Mouse (Mus musculus) left cerebral cortex, adult 18-20 months (tissue): ENCODE results near the gene Unc93b1. TPM values are rescaled to one million over a fixed set of nuclear protein-coding genes. Genes with fewer than 3 reads are reported as not detected.
"Not testable (repeated sequence)": the region's sequence is repeated elsewhere in the genome, so short reads cannot be mapped to it uniquely, and the experiment has no call there.

Source experiments
- DNase-seq, 2 experiments: peaks; one replicate each; pipeline ENCODE4 v3.0.0; 2021 to 2022; ENCODE audit warnings: low spot score in 2 of 2, mixed read lengths in 1 of 2
- total RNA-seq, 2 experiments: library from RNA; stranded (reverse); gene quantifications; 2 replicates each; pipeline ENCODE4 v1.2.3; 2021

Unc93b1 gene
- total RNA-seq, 2 experiments from 2014 or later: 14.6 to 16.6 TPM

DNA sequence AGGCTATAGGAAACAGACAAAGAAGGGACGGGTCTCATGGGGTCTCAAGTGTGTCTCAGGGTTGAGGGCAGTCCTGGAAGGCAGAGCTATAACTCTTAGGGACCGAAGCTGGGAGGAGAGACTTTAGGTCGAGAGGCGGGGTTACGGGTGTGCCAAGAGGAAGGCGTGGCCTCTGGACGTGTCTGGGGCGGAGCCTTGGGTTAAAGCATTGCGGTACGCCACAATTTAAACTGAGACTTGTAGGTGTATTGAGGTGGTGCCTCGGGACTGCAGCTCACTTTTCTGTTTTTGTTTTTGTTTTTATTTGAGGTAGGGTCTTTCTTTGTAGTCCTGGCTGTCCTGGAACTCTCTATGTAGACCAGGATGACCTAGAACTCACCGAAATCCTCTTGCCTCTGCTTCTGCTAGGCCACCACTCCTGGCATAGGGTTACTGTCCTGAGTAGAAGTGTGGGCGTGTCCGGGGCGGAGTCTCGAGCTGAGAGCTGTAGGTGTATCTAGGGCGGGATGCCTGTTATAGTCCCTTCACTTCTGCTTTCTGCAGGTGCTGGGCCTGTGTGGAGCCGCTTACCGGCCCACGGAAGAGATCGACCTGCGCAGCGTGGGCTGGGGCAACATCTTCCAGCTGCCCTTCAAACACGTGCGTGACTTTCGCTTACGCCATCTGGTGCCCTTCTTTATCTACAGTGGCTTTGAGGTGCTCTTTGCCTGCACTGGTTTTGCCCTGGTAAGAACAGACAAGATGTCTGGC lies 8.2 kb downstream of the Unc93b1 start:
- DNase-seq: no peak

GRCm38 (mm10) chr19:3945872-3946564 lies 11.0 kb downstream of the Unc93b1 start:
- no peak for DNase-seq

GRCm38 (mm10) chr19:3946715-3947114 lies 11.7 kb downstream of the Unc93b1 start:
- DNase-seq: peak; percentile 70 to 81

DNA sequence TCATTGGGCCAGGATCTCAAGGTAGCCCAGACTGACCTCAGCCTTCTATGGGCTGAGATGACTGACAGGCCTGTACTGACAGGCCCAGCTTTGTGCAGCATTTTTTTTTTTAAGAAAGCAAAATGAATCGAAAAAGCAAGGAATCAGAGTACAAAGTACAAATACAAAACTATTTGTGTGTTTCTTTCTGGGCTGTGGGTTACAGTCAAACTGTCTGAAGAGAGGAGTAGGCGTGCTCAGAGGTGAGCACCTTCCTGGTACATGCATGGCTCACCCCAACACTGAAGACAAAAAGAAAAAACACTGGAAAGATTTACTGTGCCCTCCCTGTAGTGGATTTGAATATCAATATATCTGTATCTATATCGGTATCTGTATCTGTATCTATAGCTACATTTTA lies 12.8 kb downstream of the Unc93b1 start:
- DNase-seq: no peak

- no peak for DNase-seq
These were observed 13.6 kb downstream of the Unc93b1 start for GRCm38 (mm10) chr19:3948546-3948945.

DNA sequence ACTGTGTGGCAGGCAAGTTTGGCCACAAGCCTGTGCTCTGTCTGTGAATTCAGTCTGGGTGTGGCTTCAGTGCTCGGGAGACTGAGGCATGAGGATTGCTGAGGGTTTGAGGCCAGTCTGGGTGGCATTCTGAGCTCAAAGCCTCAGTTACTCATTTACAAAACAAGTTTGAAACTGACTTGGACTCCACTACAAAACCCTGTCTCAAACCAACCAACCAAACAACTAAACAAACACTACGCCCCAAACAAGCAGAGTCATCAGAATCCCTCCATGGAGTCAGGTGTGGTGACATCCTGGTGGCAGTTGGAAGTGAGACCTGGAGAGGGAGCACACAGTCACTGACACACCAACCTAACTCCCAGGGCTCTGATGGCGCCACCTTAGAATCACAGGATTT lies 15.3 kb downstream of the Unc93b1 start:
- DNase-seq: no peak

- DNase-seq: no peak
These were observed 16.5 kb downstream of the Unc93b1 start for GRCm38 (mm10) chr19:3951461-3951860.

GRCm38 (mm10) chr19:3952099-3952498 lies 17.1 kb downstream of the Unc93b1 start:
- DNase-seq: no peak

DNA sequence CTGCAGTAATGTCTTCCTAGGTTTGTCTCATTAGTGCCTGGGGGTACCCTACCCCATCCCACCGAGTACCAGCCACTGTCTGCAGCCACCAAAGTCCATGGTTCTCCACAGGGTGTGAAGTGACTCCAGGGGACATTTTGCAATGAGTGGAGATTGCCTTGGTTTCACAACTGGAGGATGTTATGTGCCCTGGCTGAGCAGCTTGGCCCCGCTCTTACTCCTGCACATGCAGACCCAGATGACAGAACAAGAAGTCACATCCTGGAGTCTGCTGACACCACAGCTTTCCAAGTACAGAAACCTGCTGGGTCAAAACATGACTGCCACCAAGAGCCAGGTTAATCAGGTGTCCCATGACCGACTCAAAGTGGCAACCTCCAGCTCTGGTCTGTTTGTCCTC lies 20.0 kb downstream of the Unc93b1 start:
- no peak for DNase-seq

GRCm38 (mm10) chr19:3955804-3956203 lies 20.8 kb downstream of the Unc93b1 start:
- DNase-seq: no peak

- DNase-seq: not testable (repeated sequence)
These were observed 22.5 kb downstream of the Unc93b1 start for GRCm38 (mm10) chr19:3957296-3958036.

GRCm38 (mm10) chr19:3958470-3958869 lies 23.5 kb downstream of the Unc93b1 start, which contains the start of gene Aldh3b3:
Gene Aldh3b3 (plus strand): TSS chr19:3958645.
- no peak for DNase-seq

GRCm38 (mm10) chr19:3959030-3959429 lies 24.0 kb downstream of the Unc93b1 start:
- no peak for DNase-seq

- no peak for DNase-seq
These were observed 25.2 kb downstream of the Unc93b1 start for GRCm38 (mm10) chr19:3960211-3960610.

GRCm38 (mm10) chr19:3961805-3962204 lies 26.8 kb downstream of the Unc93b1 start:
- DNase-seq: not testable (repeated sequence)

- no peak for DNase-seq
These were observed 27.5 kb downstream of the Unc93b1 start for GRCm38 (mm10) chr19:3962469-3962868.

- no peak for DNase-seq
These were observed 29.0 kb downstream of the Unc93b1 start for GRCm38 (mm10) chr19:3964030-3964429.

- DNase-seq: no peak
These were observed 31.5 kb downstream of the Unc93b1 start for GRCm38 (mm10) chr19:3966330-3967075.

- DNase-seq: no peak
These were observed 32.3 kb downstream of the Unc93b1 start for GRCm38 (mm10) chr19:3967258-3967657.

GRCm38 (mm10) chr19:3972229-3972628 lies 37.2 kb downstream of the Unc93b1 start, which contains the start of gene Aldh3b2:
Gene Aldh3b2 (plus strand): TSS chr19:3972328.
- no peak for DNase-seq

- DNase-seq: not testable (repeated sequence)
These were observed 39.6 kb downstream of the Unc93b1 start for GRCm38 (mm10) chr19:3974608-3975007.
